ENCODE assay signal across 12 mouse cellular contexts in genomic region chr13:12200372-12200771, GRCm38 (mm10). TPM values are rescaled to one million over a fixed set of nuclear protein-coding genes. Genes with fewer than 3 reads are reported as not detected.
DNase-seq lines count a peak whose midpoint lies in the region; ATAC-seq and TF ChIP-seq lines count a peak whose summit lies in the region.
"Had no signal": no experiment of that assay in that cellular context is flagged by ENCODE, and none has a peak within 500 bp of the region (broad histone marks: within the 10 kb centered on the region; RNA-seq: fewer than 3 reads in every experiment).

No protein-coding gene starts in this region.

- no peaks in the 10 kb centered on the region for H3K79me2 ChIP-seq in heart, adult 2 months (replicated peaks; ENCODE audit: control insufficient read depth, insufficient read depth, low read length)

- peak; percentile 48 for ATAC-seq in megakaryocyte progenitor cell, adult 5-6 weeks (replicated peaks; ENCODE audit: poor library complexity)

- TF ChIP-seq POLR2A in heart, adult 2 months (IDR thresholded peaks at IDR 0.05; ENCODE audit: insufficient read depth, low read depth, low read length) = peak; percentile 58; the same call in 1 of the 2 replicates

- peaks cover 28% of the 10 kb centered on the region for H3K36me3 ChIP-seq in heart, adult 2 months (ENCODE audit: control insufficient read depth, insufficient read depth, low read length)

- intact Hi-C loops in heart, postnatal 25 days (cut with DNase I) = no loop called here
- intact Hi-C loops in heart, adult 2 months (cut with DNase I) = no loop called here

- H3K4me3 ChIP-seq in heart, adult 2 months = no peak overlapping the region; the same call in 1 of the 2 replicates
- H3K4me3 ChIP-seq: hindbrain, embryonic 15.5 days; liver, embryonic 13.5 days had no signal

- H3K9ac ChIP-seq in heart, adult 2 months (ENCODE audit: low read depth, low read length) = peak overlapping the region; percentile 67
- H3K9ac ChIP-seq: hindbrain, embryonic 15.5 days; liver, embryonic 13.5 days had no signal

- peak overlapping the region; percentile 63 for H3K27ac ChIP-seq in heart, adult 2 months
- H3K27ac ChIP-seq: hindbrain, embryonic 15.5 days; kidney, postnatal 0 days; liver, embryonic 13.5 days had no signal

- peaks cover 2% of the 10 kb centered on the region; the same call in 1 of the 2 replicates for H3K4me1 ChIP-seq in heart, adult 2 months (ENCODE audit: control insufficient read depth, insufficient read depth, low read length)
- H3K4me1 ChIP-seq: hindbrain, embryonic 15.5 days; liver, embryonic 13.5 days had no signal

- TF ChIP-seq CTCF in heart, adult 2 months (IDR thresholded peaks at IDR 0.05) = no peak

- no peaks in the 10 kb centered on the region for H3K27me3 ChIP-seq in heart, adult 2 months (ENCODE audit: control insufficient read depth, insufficient read depth, low read length)
- H3K27me3 ChIP-seq: hindbrain, embryonic 15.5 days; liver, embryonic 13.5 days had no signal

- WGBS in heart, adult 2 months = 39% methylated on average over 5 of the region's 5 CpGs

- DNase-seq in heart, adult 18-20 months = peak; percentile 61 to 67
- DNase-seq in heart, postnatal 25 days (ENCODE audit: low spot score) = no peak
- peak; percentile 27 for DNase-seq in adrenal gland, postnatal 14 days
- DNase-seq in heart, adult 2 months = peak in 1 of 2 experiments; percentile 55
- DNase-seq in Muller cell, postnatal 12 days (ENCODE audit: inconsistent ontology term) = no peak
- no peak for DNase-seq in adipocyte (ENCODE audit: low spot score)
- DNase-seq: liver, embryonic 13.5 days; lung, postnatal 4 days; thymus, postnatal 36 days had no signal

- 0 out of 2 replicates have a peak, but pooled peaks have one; percentile 13 for TF ChIP-seq EP300 in heart, adult 2 months (IDR thresholded peaks at IDR 0.05; ENCODE audit: insufficient read depth, low read depth, low read length)

RNA-seq across cellular contexts. Expression of gene Mtr, which starts 57.5 kb away (rescaled TPM):
- total RNA-seq in heart, adult 18-20 months (2021) = 100 to 1,000 TPM in 1 of 2 experiments, 10 to 100 TPM in 1; 95.0 to 113 TPM
- total RNA-seq in heart, postnatal 25 days (2021) = 10 to 100 TPM; 87.6 to 93.6 TPM
- total RNA-seq in adrenal gland, postnatal 14 days (2021) = 22.3 and 26.2 TPM in 2 replicates
- total RNA-seq in heart, adult 2 months (2021) = 100 to 1,000 TPM in 1 of 2 experiments, 10 to 100 TPM in 1; 88.1 to 103 TPM
- polyA plus RNA-seq in heart, adult 2 months (2012; rRNA removed) = 42.2 and 129 TPM in 2 replicates
- total RNA-seq in megakaryocyte progenitor cell, adult 5-6 weeks (2015) = 23.8 and 24.4 TPM in 2 replicates
- total RNA-seq in megakaryocyte progenitor cell, adult 5-6 weeks (2017) = 36.5 and 42.5 TPM in 2 replicates

Comparison
In these comparisons a context has a peak if more than half of its experiments do, and no peak if none do; other contexts are left out.
1. DNase-seq: peak in heart, adult 18-20 months (2 of 2) and adrenal gland, postnatal 14 days (single experiment); none in heart, postnatal 25 days (single experiment), Muller cell, postnatal 12 days (single experiment) and adipocyte (single experiment).